Mouse (Mus musculus) small intestine, adult 10 weeks (tissue): Measurements from ENCODE around the gene Mkrn3. TPM values are rescaled to one million over a fixed set of nuclear protein-coding genes. Genes with fewer than 3 reads are reported as not detected.

Experiments
- polyA plus RNA-seq: library from polyadenylated mRNA; stranded (reverse); fragments of 350-450 nt; fragmentation: Illumina TruSeq; extraction: RNeasy Lipid Tissue Mini Kit (QIAGEN cat#74804); gene quantifications from one replicate; pipeline ENCODE4 v1.2.3, GENCODE M21; 2014; ENCODE audit warnings: low replicate concordance

Mkrn3 gene
- 0.30 TPM for polyA plus RNA-seq

GRCm38 (mm10) chr7:62419493-62420360 is at the start of gene Mkrn3:
TSS of gene Mkrn3 (minus strand) at chr7:62420139.

GRCm38 (mm10) chr7:62463878-62464755 is 44.2 kb upstream of the Mkrn3 start, which contains the start of gene Peg12:
TSS of gene Peg12 (minus strand) at chr7:62464510.

GRCm38 (mm10) chr7:62376510-62377304 is 43.2 kb downstream of the Mkrn3 start, which contains the start of gene Magel2:
TSS of gene Magel2 (plus strand) at chr7:62377010.

Other genes starting within 250 kb of the Mkrn3 start
- gene Ndn, start 73.6 kb downstream of the Mkrn3 start, polyA plus RNA-seq, result 1.3 TPM
- not detected for gene Magel2, start 43.1 kb downstream of the Mkrn3 start, polyA plus RNA-seq
- 0.19 TPM for gene Peg12, start 44.4 kb upstream of the Mkrn3 start, polyA plus RNA-seq